ENCODE assay signal across 17 mouse cellular contexts in the genomic region with DNA sequence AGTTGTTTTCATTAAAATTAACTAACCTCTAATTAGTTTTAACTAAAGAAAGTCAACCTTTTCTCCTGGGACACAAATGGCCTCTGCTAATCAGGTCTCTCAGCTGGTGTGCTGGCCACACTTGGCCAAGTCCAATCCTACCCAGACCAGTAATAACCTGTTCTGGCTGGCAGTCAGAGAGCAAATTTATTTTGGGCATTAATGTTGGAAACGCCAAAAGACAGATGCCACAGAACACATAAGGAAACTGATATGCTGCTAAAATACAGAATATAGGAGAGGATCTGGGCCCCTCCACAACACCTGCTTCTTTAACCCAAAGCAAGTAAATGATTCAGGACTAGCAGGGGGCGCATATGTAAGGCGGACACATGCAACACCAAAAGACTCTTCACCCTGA. TPM values are rescaled to one million over a fixed set of nuclear protein-coding genes. Genes with fewer than 3 reads are reported as not detected.
DNase-seq lines count a peak whose midpoint lies in the region.
"Had no signal": no experiment of that assay in that cellular context is flagged by ENCODE, and none has a peak within 500 bp of the region (broad histone marks: within the 10 kb centered on the region; RNA-seq: fewer than 3 reads in every experiment).

No protein-coding gene starts in this region.

- no peak overlapping the region for H3K27ac ChIP-seq in heart, embryonic 10.5 days
- H3K27ac ChIP-seq: embryonic facial prominence, embryonic 12.5 days; gastrocnemius, adult 2 months; neural tube, embryonic 13.5 days; stomach, postnatal 0 days had no signal

- 0 out of 2 replicates have a peak, but pooled peaks cover 19% of the 10 kb centered on the region for H3K36me3 ChIP-seq in heart, embryonic 10.5 days

- H3K4me1 ChIP-seq in heart, embryonic 10.5 days = no peaks in the 10 kb centered on the region
- H3K4me1 ChIP-seq: embryonic facial prominence, embryonic 12.5 days; neural tube, embryonic 13.5 days had no signal

- H3K9me3 ChIP-seq in heart, embryonic 10.5 days = no peaks in the 10 kb centered on the region
- H3K9me3 ChIP-seq: embryonic facial prominence, embryonic 12.5 days; neural tube, embryonic 13.5 days had no signal

- DNase-seq in heart, postnatal 10 days = peak; percentile 29 to 46
- DNase-seq in heart, embryonic 10.5 days (ENCODE audit: low spot score) = no peak
- peak; percentile 75 to 84 for DNase-seq in cerebellum, adult 18-20 months
- peak; percentile 68 to 78 for DNase-seq in cerebellum, postnatal 14 days
- DNase-seq in kidney, postnatal 10 days = peak; percentile 32
- DNase-seq in ovary, postnatal 36 days (ENCODE audit: low spot score) = no peak
- no peak for DNase-seq in thymus, postnatal 4 days
- DNase-seq in adrenal gland, adult 18-20 months (ENCODE audit: low spot score in 2 of 2) = no peak
- DNase-seq: gastrocnemius, adult 2 months; liver; liver, postnatal 0 days; right cerebral cortex, postnatal 14 days; thymus, postnatal 25 days had no signal

- intact Hi-C loops in heart, postnatal 10 days (cut with DNase I) = no loop called here

- H3K27me3 ChIP-seq in heart, embryonic 10.5 days (ENCODE audit: insufficient read depth, poor library complexity, severe bottlenecking) = no peaks in the 10 kb centered on the region
- H3K27me3 ChIP-seq: embryonic facial prominence, embryonic 12.5 days; neural tube, embryonic 13.5 days; Patski had no signal

- no peak overlapping the region for H3K4me3 ChIP-seq in heart, embryonic 10.5 days
- H3K4me3 ChIP-seq: embryonic facial prominence, embryonic 12.5 days; gastrocnemius, adult 2 months; neural tube, embryonic 13.5 days had no signal

- 87% methylated on average over 3 of the region's 3 CpGs for WGBS in heart, embryonic 10.5 days

RNA-seq across cellular contexts. Expression of gene Vps45, which starts 28.9 kb away (rescaled TPM):
- 10 to 100 TPM; 24.7 to 34.4 TPM for total RNA-seq in heart, postnatal 10 days (2021)
- 26.1 and 30.6 TPM in 2 replicates for polyA plus RNA-seq in heart, embryonic 10.5 days (2016; fragmentation: Nextera tagmentation; extraction: Ambion mirVana)
- total RNA-seq in adrenal gland, adult 18-20 months (2021) = 10 to 100 TPM; 26.4 to 31.4 TPM

RNA-seq across cellular contexts. Expression of gene Plekho1, which starts 33.5 kb away (rescaled TPM):
- 100 to 1,000 TPM; 111 to 118 TPM for total RNA-seq in heart, postnatal 10 days (2021)
- polyA plus RNA-seq in heart, embryonic 10.5 days (2016; fragmentation: Nextera tagmentation; extraction: Ambion mirVana) = 75.1 and 88.2 TPM in 2 replicates
- total RNA-seq in adrenal gland, adult 18-20 months (2021) = 10 to 100 TPM; 20.9 to 32.2 TPM

Comparison
In these comparisons a context has a peak if more than half of its experiments do, and no peak if none do; other contexts are left out.
1. DNase-seq: peak in heart, postnatal 10 days (2 of 2), cerebellum, adult 18-20 months (2 of 2), cerebellum, postnatal 14 days (2 of 2) and kidney, postnatal 10 days (single experiment); none in heart, embryonic 10.5 days (single experiment), ovary, postnatal 36 days (single experiment), thymus, postnatal 4 days (single experiment) and adrenal gland, adult 18-20 months (0 of 2).